Mouse (Mus musculus): ENCODE measurements around the gene Ropn1l. TPM values are rescaled to one million over a fixed set of nuclear protein-coding genes. Genes with fewer than 3 reads are reported as not detected.

Ropn1l gene
- polyA plus RNA-seq, 1 experiment from 2014 or later: 1.7 TPM

DNA sequence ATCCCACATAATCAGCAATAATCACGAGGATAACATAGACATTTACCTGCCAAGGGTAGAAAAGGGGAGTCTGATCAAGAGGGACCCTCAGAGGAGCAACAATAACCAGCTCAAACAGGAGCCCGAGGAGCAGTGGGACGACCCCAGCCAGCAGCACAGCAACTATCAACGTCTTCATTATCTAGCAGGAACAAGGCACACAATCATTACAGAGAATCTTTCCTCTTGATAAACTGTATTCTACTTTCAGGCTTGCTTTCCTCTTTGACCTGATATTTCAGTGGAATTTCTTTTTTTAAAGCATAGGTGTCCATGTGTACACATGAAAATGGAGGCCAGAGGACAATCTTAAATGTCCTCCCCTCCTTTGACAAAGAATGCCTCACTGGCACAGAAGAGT, 16.0 kb upstream of the Ropn1l start:
- Histone ChIP-seq H3K9me3 (ENCODE audit: control insufficient read depth, low read length) (no peaks in the 10 kb centered on the region), H3K4me1 (ENCODE audit: control insufficient read depth, insufficient read depth, low read length) (no peaks in the 10 kb centered on the region), H3K9ac (ENCODE audit: low read depth, low read length) (no peak overlapping the region), H3K4me2 (ENCODE audit: low read depth, low read length) (no peak overlapping the region), H3K27ac (ENCODE audit: low read length) (no peak overlapping the region), H3K36me3 (ENCODE audit: control insufficient read depth, insufficient read depth, low read length) (peaks cover 10% of the 10 kb centered on the region), H3K4me3 (ENCODE audit: low read length) (no peak overlapping the region), H3K27me3 (replicated peaks; ENCODE audit: control insufficient read depth, insufficient read depth, low read length) (no peaks in the 10 kb centered on the region)
- no peak for ATAC-seq
- 81% methylated on average over 4 of the region's 4 CpGs for WGBS

DNA sequence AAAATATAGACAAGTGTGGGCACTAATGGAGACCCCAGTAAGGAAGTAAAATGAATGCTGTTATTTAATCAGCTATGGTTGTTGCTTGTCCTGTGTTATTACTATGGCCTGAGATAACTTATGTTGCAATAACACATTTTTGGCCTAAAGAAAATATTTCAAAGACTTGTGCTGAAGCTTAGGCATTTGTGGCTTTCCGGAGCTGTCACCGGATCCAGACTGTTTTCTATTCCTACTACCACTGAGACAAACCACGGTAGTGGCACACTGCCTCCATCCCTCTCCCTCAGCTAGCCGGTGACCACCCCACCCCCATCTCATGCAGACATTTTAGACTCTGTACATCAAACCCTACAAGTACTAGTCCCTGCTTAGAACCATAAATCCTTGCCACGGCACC, 15.3 kb upstream of the Ropn1l start:
- peaks cover 10% of the 10 kb centered on the region for H3K36me3 ChIP-seq (ENCODE audit: control insufficient read depth, insufficient read depth, low read length)
- 90% methylated on average over 5 of the region's 5 CpGs for WGBS
- no peak for ATAC-seq

DNA sequence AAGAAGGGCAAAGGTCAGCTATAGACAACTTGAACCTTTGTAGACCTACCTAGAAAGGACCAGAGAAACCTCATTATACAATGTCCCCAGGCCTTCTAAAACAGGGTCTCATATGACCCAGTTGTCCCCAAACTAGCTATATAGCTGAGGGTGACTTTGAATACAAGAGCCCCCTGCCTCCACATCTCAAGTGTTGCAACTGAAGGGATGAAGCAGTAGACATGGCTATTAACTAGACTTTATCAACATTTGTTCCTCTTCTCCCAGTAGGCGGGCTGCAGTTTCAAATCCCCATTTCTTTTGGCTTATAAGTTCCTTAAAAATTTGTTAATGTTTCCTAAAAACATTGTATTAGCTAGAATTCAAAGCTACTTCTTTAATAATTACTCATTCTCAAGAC, 13.2 kb upstream of the Ropn1l start:
- H3K4me2 ChIP-seq (ENCODE audit: low read depth, low read length): no peak overlapping the region
- no peaks in the 10 kb centered on the region for H3K9me3 ChIP-seq (ENCODE audit: control insufficient read depth, low read length)
- no peak for ATAC-seq
- peaks cover 22% of the 10 kb centered on the region for H3K36me3 ChIP-seq (ENCODE audit: control insufficient read depth, insufficient read depth, low read length)
- WGBS: 91% methylated on average over 1 of the region's 1 CpGs
- no peak overlapping the region for H3K9ac ChIP-seq (ENCODE audit: low read depth, low read length)
- no peak overlapping the region for H3K4me3 ChIP-seq (ENCODE audit: low read length)
- H3K4me1 ChIP-seq (ENCODE audit: control insufficient read depth, insufficient read depth, low read length): no peaks in the 10 kb centered on the region
- no peak overlapping the region for H3K27ac ChIP-seq (ENCODE audit: low read length)
- H3K27me3 ChIP-seq (replicated peaks; ENCODE audit: control insufficient read depth, insufficient read depth, low read length): no peaks in the 10 kb centered on the region

More for the DNA sequence above, 15.3 kb upstream of the Ropn1l start:
- H3K27ac ChIP-seq (ENCODE audit: low read length): no peak overlapping the region
- H3K9me3 ChIP-seq (ENCODE audit: control insufficient read depth, low read length): no peaks in the 10 kb centered on the region
- no peaks in the 10 kb centered on the region for H3K4me1 ChIP-seq (ENCODE audit: control insufficient read depth, insufficient read depth, low read length)
- no peak overlapping the region for H3K4me2 ChIP-seq (ENCODE audit: low read depth, low read length)
- H3K4me3 ChIP-seq (ENCODE audit: low read length): no peak overlapping the region
- H3K9ac ChIP-seq (ENCODE audit: low read depth, low read length): no peak overlapping the region
- H3K27me3 ChIP-seq (replicated peaks; ENCODE audit: control insufficient read depth, insufficient read depth, low read length): no peaks in the 10 kb centered on the region

GRCm38 (mm10) chr15:31466295-31466694, 12.8 kb upstream of the Ropn1l start:
- ATAC-seq: no peak
- H3K4me1 ChIP-seq (ENCODE audit: control insufficient read depth, insufficient read depth, low read length): no peaks in the 10 kb centered on the region
- no peaks in the 10 kb centered on the region for H3K27me3 ChIP-seq (replicated peaks; ENCODE audit: control insufficient read depth, insufficient read depth, low read length)
- 95% methylated on average over 5 of the region's 5 CpGs for WGBS
- no peak overlapping the region for H3K27ac ChIP-seq (ENCODE audit: low read length)
- H3K4me3 ChIP-seq (ENCODE audit: low read length): no peak overlapping the region
- H3K4me2 ChIP-seq (ENCODE audit: low read depth, low read length): no peak overlapping the region
- no peak overlapping the region for H3K9ac ChIP-seq (ENCODE audit: low read depth, low read length)
- no peaks in the 10 kb centered on the region for H3K9me3 ChIP-seq (ENCODE audit: control insufficient read depth, low read length)
- peaks cover 22% of the 10 kb centered on the region for H3K36me3 ChIP-seq (ENCODE audit: control insufficient read depth, insufficient read depth, low read length)

- no peak overlapping the region for H3K27ac ChIP-seq (ENCODE audit: low read length)
- no peaks in the 10 kb centered on the region for H3K9me3 ChIP-seq (ENCODE audit: control insufficient read depth, low read length)
- H3K9ac ChIP-seq (ENCODE audit: low read depth, low read length): no peak overlapping the region
- peaks cover 22% of the 10 kb centered on the region for H3K36me3 ChIP-seq (ENCODE audit: control insufficient read depth, insufficient read depth, low read length)
- H3K4me2 ChIP-seq (ENCODE audit: low read depth, low read length): no peak overlapping the region
- H3K4me3 ChIP-seq (ENCODE audit: low read length): no peak overlapping the region
- H3K4me1 ChIP-seq (ENCODE audit: control insufficient read depth, insufficient read depth, low read length): no peaks in the 10 kb centered on the region
- no peaks in the 10 kb centered on the region for H3K27me3 ChIP-seq (replicated peaks; ENCODE audit: control insufficient read depth, insufficient read depth, low read length)
- WGBS: 93% methylated on average over 2 of the region's 2 CpGs
- ATAC-seq: no peak
Measured at GRCm38 (mm10) chr15:31465806-31466205, 12.3 kb upstream of the Ropn1l start.

- Histone ChIP-seq H3K36me3 (ENCODE audit: control insufficient read depth, insufficient read depth, low read length) (peaks cover 22% of the 10 kb centered on the region; the same call in 1 of the 2 replicates), H3K27me3 (replicated peaks; ENCODE audit: control insufficient read depth, insufficient read depth, low read length) (no peaks in the 10 kb centered on the region), H3K9ac (ENCODE audit: low read depth, low read length) (no peak overlapping the region), H3K4me3 (ENCODE audit: low read length) (no peak overlapping the region), H3K4me1 (ENCODE audit: control insufficient read depth, insufficient read depth, low read length) (no peaks in the 10 kb centered on the region), H3K9me3 (ENCODE audit: control insufficient read depth, low read length) (no peaks in the 10 kb centered on the region), H3K27ac (ENCODE audit: low read length) (no peak overlapping the region), H3K4me2 (ENCODE audit: low read depth, low read length) (no peak overlapping the region)
- ATAC-seq: no peak
- 76% methylated on average over 2 of the region's 2 CpGs for WGBS
Measured at GRCm38 (mm10) chr15:31460571-31460970, 7.0 kb upstream of the Ropn1l start.

- Histone ChIP-seq H3K4me2 (ENCODE audit: low read depth, low read length) (no peak overlapping the region), H3K9ac (ENCODE audit: low read depth, low read length) (no peak overlapping the region), H3K4me1 (ENCODE audit: control insufficient read depth, insufficient read depth, low read length) (peaks cover 5% of the 10 kb centered on the region; the same call in 1 of the 2 replicates), H3K27me3 (replicated peaks; ENCODE audit: control insufficient read depth, insufficient read depth, low read length) (no peaks in the 10 kb centered on the region), H3K9me3 (ENCODE audit: control insufficient read depth, low read length) (no peaks in the 10 kb centered on the region), H3K36me3 (ENCODE audit: control insufficient read depth, insufficient read depth, low read length) (peaks cover 11% of the 10 kb centered on the region; the same call in 1 of the 2 replicates), H3K4me3 (ENCODE audit: low read length) (no peak overlapping the region), H3K27ac (ENCODE audit: low read length) (no peak overlapping the region)
- 90% methylated on average over 7 of the region's 7 CpGs for WGBS
- no peak for ATAC-seq
Measured at GRCm38 (mm10) chr15:31458081-31458480, 4.5 kb upstream of the Ropn1l start.

DNA sequence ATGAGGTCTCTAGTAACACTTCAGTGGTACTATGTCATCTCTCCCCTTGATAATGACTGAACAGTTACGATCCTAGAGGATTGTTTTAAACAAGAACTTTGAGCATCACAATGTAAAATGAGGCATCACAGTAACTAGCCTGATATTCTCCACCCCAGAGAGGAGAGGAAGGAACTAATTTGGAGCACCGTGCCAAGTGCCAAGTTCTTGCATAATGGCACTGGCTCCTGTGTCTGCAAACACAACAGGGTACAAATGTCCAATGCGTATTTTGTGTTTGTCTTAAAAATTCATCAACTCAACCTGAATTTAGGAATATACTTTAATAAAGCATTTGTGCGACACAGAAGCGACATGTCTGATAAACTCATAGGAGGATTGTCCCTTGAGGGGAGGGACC, 2.8 kb upstream of the Ropn1l start:
- Histone ChIP-seq H3K4me3 (ENCODE audit: low read length) (no peak overlapping the region), H3K9me3 (ENCODE audit: control insufficient read depth, low read length) (no peaks in the 10 kb centered on the region), H3K27ac (ENCODE audit: low read length) (no peak overlapping the region), H3K9ac (ENCODE audit: low read depth, low read length) (no peak overlapping the region), H3K36me3 (ENCODE audit: control insufficient read depth, insufficient read depth, low read length) (peaks cover 4% of the 10 kb centered on the region; the same call in 1 of the 2 replicates), H3K4me1 (ENCODE audit: control insufficient read depth, insufficient read depth, low read length) (peaks cover 5% of the 10 kb centered on the region; the same call in 1 of the 2 replicates), H3K27me3 (replicated peaks; ENCODE audit: control insufficient read depth, insufficient read depth, low read length) (no peaks in the 10 kb centered on the region), H3K4me2 (ENCODE audit: low read depth, low read length) (no peak overlapping the region)
- 89% methylated on average over 5 of the region's 5 CpGs for whole genome bisulfite sequencing
- ATAC-seq: no peak

- Histone ChIP-seq H3K27me3 (replicated peaks; ENCODE audit: control insufficient read depth, insufficient read depth, low read length) (no peaks in the 10 kb centered on the region), H3K27ac (ENCODE audit: low read length) (no peak overlapping the region), H3K9ac (ENCODE audit: low read depth, low read length) (no peak overlapping the region), H3K4me2 (ENCODE audit: low read depth, low read length) (no peak overlapping the region), H3K4me1 (ENCODE audit: control insufficient read depth, insufficient read depth, low read length) (peaks cover 5% of the 10 kb centered on the region; the same call in 1 of the 2 replicates), H3K4me3 (ENCODE audit: low read length) (no peak overlapping the region), H3K9me3 (ENCODE audit: control insufficient read depth, low read length) (no peaks in the 10 kb centered on the region), H3K36me3 (ENCODE audit: control insufficient read depth, insufficient read depth, low read length) (peaks cover 4% of the 10 kb centered on the region; the same call in 1 of the 2 replicates)
- 77% methylated on average over 7 of the region's 7 CpGs for WGBS
- ATAC-seq: no peak
Measured at GRCm38 (mm10) chr15:31454861-31455295, 1.3 kb upstream of the Ropn1l start.
